Mouse (Mus musculus) ES-E14 (cell line): ENCODE results near the gene Flywch1. TPM values are rescaled to one million over a fixed set of nuclear protein-coding genes. Genes with fewer than 3 reads are reported as not detected.

ENCODE experiments used
- DNase-seq: peaks from one replicate; pipeline ENCODE4 v3.0.0-alpha.2; 2013; ENCODE audit warnings: low read depth, low spot score
- H3K27ac ChIP-seq: 2 replicates; pipeline ENCODE4 v1.5.1; 2012; ENCODE audit warnings: low read depth, mild to moderate bottlenecking, low read length, moderate library complexity, mixed read lengths; ENCODE audit not compliant: poor library complexity, insufficient read depth, severe bottlenecking
- H3K36me3 ChIP-seq: 2 replicates; pipeline ENCODE4 v1.6.1; 2012; ENCODE audit warnings: mild to moderate bottlenecking, low read length, moderate library complexity, mixed read lengths; ENCODE audit not compliant: control insufficient read depth, poor library complexity, insufficient read depth, severe bottlenecking
- H3K4me1 ChIP-seq, 2 experiments: fragments of 150-350 bp in 1 of 2; sonication (generic) in 1 of 2; 2 replicates each; pipeline ENCODE4 v1.6.1; 2012; ENCODE audit warnings: low read length in 2 of 2, mild to moderate bottlenecking in 1 of 2, mixed read lengths in 1 of 2; ENCODE audit not compliant: control insufficient read depth in 2 of 2, insufficient read depth in 2 of 2, poor library complexity in 1 of 2
- H3K4me3 ChIP-seq, 2 experiments: fragments of 150-350 bp in 1 of 2; sonication (generic) in 1 of 2; 2 replicates each; pipeline ENCODE4 v1.5.1; 2012; ENCODE audit warnings: low read length in 2 of 2, low read depth in 1 of 2, mild to moderate bottlenecking in 1 of 2, mixed read lengths in 1 of 2; ENCODE audit not compliant: insufficient read depth in 1 of 2, poor library complexity in 1 of 2, severe bottlenecking in 1 of 2
- H3K9ac ChIP-seq: 2 replicates; pipeline ENCODE4 v1.6.1; 2012; ENCODE audit warnings: low read depth, mild to moderate bottlenecking, low read length, mixed read lengths; ENCODE audit not compliant: poor library complexity, insufficient read depth, severe bottlenecking
- H3K9me3 ChIP-seq: fragments of 150-350 bp; sonication (generic); 2 replicates; pipeline ENCODE4 v1.6.1; 2012; ENCODE audit warnings: low read depth, mild to moderate bottlenecking, low read length; ENCODE audit not compliant: control insufficient read depth, insufficient read depth
- CHD2 ChIP-seq: IDR thresholded peaks from 2 replicates; pipeline ENCODE4 v1.6.1; 2014; ENCODE audit warnings: mild to moderate bottlenecking, low read depth, low read length, inconsistent platforms
- HCFC1 ChIP-seq: IDR thresholded peaks from 2 replicates; pipeline ENCODE4 v1.6.1; 2012; ENCODE audit warnings: low read length, inconsistent platforms, borderline replicate concordance; ENCODE audit not compliant: insufficient read depth
- MAFK ChIP-seq: IDR thresholded peaks from 2 replicates; pipeline ENCODE4 v1.6.1; 2014; ENCODE audit warnings: mild to moderate bottlenecking, low read depth, low read length, inconsistent platforms; ENCODE audit not compliant: insufficient read depth
- ZC3H11A ChIP-seq: IDR thresholded peaks from 2 replicates; pipeline ENCODE4 v1.6.1; 2012; ENCODE audit warnings: low read depth, mild to moderate bottlenecking, inconsistent platforms, low read length, borderline replicate concordance
- ZNF384 ChIP-seq: IDR thresholded peaks from 2 replicates; pipeline ENCODE4 v1.6.1; 2012; ENCODE audit warnings: low read depth, low read length, inconsistent platforms
- in situ Hi-C, 2 experiments: fragments of 600-800 bp; cut with MboI; formaldehyde crosslinking; loops; one replicate each; pipeline ENCODE4 v1.15.1; 2025; ENCODE audit warnings: low sequenced_read_pairs in 2 of 2, inconsistent platforms in 1 of 2; ENCODE audit not compliant: unreplicated experiment in 2 of 2
- total RNA-seq: library from RNA; depleted of rRNA; stranded (reverse); fragments of 300-350 nt; gene quantifications from 2 replicates; pipeline ENCODE4 v1.2.3, GENCODE M21; 2012

Gene Flywch1
- total RNA-seq, 1 experiment = 35.1 TPM

- Histone ChIP-seq H3K4me1 (peaks cover 0 to 20% of the 10 kb centered on the region in 2 experiments; a peak in 1 of 4 replicates), H3K4me3 (no peak overlapping the region), H3K9ac (no peak overlapping the region), H3K9me3 (no peaks in the 10 kb centered on the region), H3K27ac (no peak overlapping the region), H3K36me3 (no peaks in the 10 kb centered on the region)
- DNase-seq = no peak
- TF ChIP-seq ZNF384 (no peak), ZC3H11A (no peak), HCFC1 (no peak), MAFK (no peak), CHD2 (no peak)
- in situ Hi-C loops = no loop called here
These were observed 28.5 kb downstream of the Flywch1 start for GRCm38 (mm10) chr17:23742941-23743340.

GRCm38 (mm10) chr17:23742210-23742793, 29.1 kb downstream of the Flywch1 start:
- DNase-seq = no peak
- H3K9ac ChIP-seq = no peak overlapping the region
- H3K4me1 ChIP-seq = peaks cover 0 to 22% of the 10 kb centered on the region in 2 experiments; a peak in 1 of 4 replicates
- no peak for TF ChIP-seq MAFK
- TF ChIP-seq CHD2 = no peak
- TF ChIP-seq ZC3H11A = no peak
- TF ChIP-seq ZNF384 = no peak
- no peak for TF ChIP-seq HCFC1
- H3K36me3 ChIP-seq = no peaks in the 10 kb centered on the region
- in situ Hi-C loops = no loop called here
- peak overlapping the region; percentile 24 to 28; a peak in 3 of 4 replicates for H3K4me3 ChIP-seq
- H3K27ac ChIP-seq = no peak overlapping the region
- no peaks in the 10 kb centered on the region for H3K9me3 ChIP-seq

- Histone ChIP-seq H3K9me3 (no peaks in the 10 kb centered on the region), H3K36me3 (peaks cover 2% of the 10 kb centered on the region; the same call in 1 of the 2 replicates), H3K27ac (no peak overlapping the region), H3K4me1 (peaks cover 0 to 23% of the 10 kb centered on the region in 2 experiments; a peak in 1 of 4 replicates), H3K4me3 (peak overlapping the region; percentile 24 to 28; a peak in 2 of 4 replicates), H3K9ac (no peak overlapping the region)
- TF ChIP-seq ZC3H11A = no peak
- TF ChIP-seq HCFC1 = no peak
- TF ChIP-seq ZNF384 = no peak
- TF ChIP-seq CHD2 = no peak
- TF ChIP-seq MAFK = no peak
- in situ Hi-C loops = no loop called here
- DNase-seq = no peak
These were observed 29.8 kb downstream of the Flywch1 start for GRCm38 (mm10) chr17:23741359-23742209.

GRCm38 (mm10) chr17:23740598-23741021, 30.8 kb downstream of the Flywch1 start, which contains the start of gene Paqr4:
TSS of gene Paqr4 (minus strand) at chr17:23740867.
- TF ChIP-seq CHD2 (no peak), HCFC1 (no peak), ZNF384 (no peak), MAFK (no peak), ZC3H11A (no peak)
- H3K27ac ChIP-seq = no peak within 1 kb of the TSS
- H3K4me1 ChIP-seq = peaks cover 0 to 20% of the 10 kb centered on the region in 2 experiments; a peak in 1 of 4 replicates
- peaks cover 4% of the 10 kb centered on the region; the same call in 1 of the 2 replicates for H3K36me3 ChIP-seq
- peak within 1 kb of the TSS; percentile 66 to 80 for H3K4me3 ChIP-seq
- H3K9me3 ChIP-seq = no peaks in the 10 kb centered on the region
- peak within 1 kb of the TSS; percentile 45 for H3K9ac ChIP-seq
- in situ Hi-C loops = no loop called here
- no peak for DNase-seq
